Mouse (Mus musculus): ENCODE results near the gene Olfr665. TPM values are rescaled to one million over a fixed set of nuclear protein-coding genes. Genes with fewer than 3 reads are reported as not detected.
"Not testable (repeated sequence)": the region's sequence is repeated elsewhere in the genome, so short reads cannot be mapped to it uniquely, and the experiment has no call there.

Olfr665 gene
- not detected in 2 replicates for polyA plus RNA-seq (2016; fragmentation: Nextera tagmentation; extraction: Ambion mirVana)

- ATAC-seq (ENCODE audit: low FRiP score, low read depth), result no peak
- WGBS, result 50% methylated on average over 1 of the region's 1 CpGs
- no peaks in the 10 kb centered on the region for H3K27me3 ChIP-seq
- H3K9me3 ChIP-seq, result no peaks in the 10 kb centered on the region
- no peaks in the 10 kb centered on the region for H3K4me1 ChIP-seq
- no peak within 1 kb of the TSS for H3K9ac ChIP-seq (replicated peaks)
- no peak within 1 kb of the TSS for H3K4me2 ChIP-seq (replicated peaks)
- H3K4me3 ChIP-seq, result no peak within 1 kb of the TSS
- no peak within 1 kb of the TSS for H3K27ac ChIP-seq (replicated peaks)
- H3K36me3 ChIP-seq, result no peaks in the 10 kb centered on the region
Observed at GRCm38 (mm10) chr7:104877731-104878130, at the start of gene Olfr665. TSS of gene Olfr665 (plus strand) at chr7:104878031.

- no peak within 1 kb of the TSS for H3K9ac ChIP-seq (replicated peaks)
- no peak within 1 kb of the TSS for H3K4me2 ChIP-seq (replicated peaks)
- no peak for ATAC-seq (ENCODE audit: low FRiP score, low read depth)
- no peaks in the 10 kb centered on the region for H3K36me3 ChIP-seq
- H3K4me1 ChIP-seq, result no peaks in the 10 kb centered on the region
- no peaks in the 10 kb centered on the region for H3K9me3 ChIP-seq
- H3K27me3 ChIP-seq, result no peaks in the 10 kb centered on the region
- H3K27ac ChIP-seq (replicated peaks), result no peak within 1 kb of the TSS
- WGBS, result 69% methylated on average over 1 of the region's 1 CpGs
- no peak within 1 kb of the TSS for H3K4me3 ChIP-seq
Observed at GRCm38 (mm10) chr7:104842503-104842902, 35.3 kb upstream of the Olfr665 start, which contains the start of gene Usp17lb. TSS of gene Usp17lb (minus strand) at chr7:104842603.

- no peak for ATAC-seq (ENCODE audit: low FRiP score, low read depth)
- 93% methylated on average over 1 of the region's 1 CpGs for WGBS
- Histone ChIP-seq H3K27ac (replicated peaks) (no peak overlapping the region), H3K4me3 (no peak overlapping the region), H3K4me2 (replicated peaks) (no peak overlapping the region), H3K9me3 (no peaks in the 10 kb centered on the region), H3K9ac (replicated peaks) (no peak overlapping the region), H3K36me3 (no peaks in the 10 kb centered on the region), H3K4me1 (no peaks in the 10 kb centered on the region), H3K27me3 (no peaks in the 10 kb centered on the region)
Observed at GRCm38 (mm10) chr7:104843731-104844287, 34.0 kb upstream of the Olfr665 start.

- not testable (repeated sequence) for H3K4me2 ChIP-seq (replicated peaks); H3K27me3 ChIP-seq; H3K9me3 ChIP-seq; H3K4me3 ChIP-seq; ATAC-seq (ENCODE audit: low FRiP score, low read depth); H3K27ac ChIP-seq (replicated peaks); H3K4me1 ChIP-seq; H3K9ac ChIP-seq (replicated peaks); H3K36me3 ChIP-seq
- WGBS, result 79% methylated on average over 2 of the region's 2 CpGs
Observed at GRCm38 (mm10) chr7:104851546-104851945, 26.3 kb upstream of the Olfr665 start.

GRCm38 (mm10) chr7:104855248-104855750 lies 22.5 kb upstream of the Olfr665 start:
- WGBS, result 78% methylated on average over 3 of the region's 3 CpGs
- Histone ChIP-seq H3K4me3 (no peak overlapping the region), H3K9me3 (no peaks in the 10 kb centered on the region), H3K36me3 (no peaks in the 10 kb centered on the region), H3K27me3 (no peaks in the 10 kb centered on the region), H3K4me1 (no peaks in the 10 kb centered on the region), H3K27ac (replicated peaks) (no peak overlapping the region), H3K4me2 (replicated peaks) (no peak overlapping the region), H3K9ac (replicated peaks) (no peak overlapping the region)
- no peak for ATAC-seq (ENCODE audit: low FRiP score, low read depth)

GRCm38 (mm10) chr7:104856709-104857108 lies 21.1 kb upstream of the Olfr665 start, which contains the start of gene Usp17la:
TSS of gene Usp17la (plus strand) at chr7:104857009.
- WGBS, result 73% methylated on average over 2 of the region's 2 CpGs
- not testable (repeated sequence) for H3K27ac ChIP-seq (replicated peaks); H3K9ac ChIP-seq (replicated peaks); ATAC-seq (ENCODE audit: low FRiP score, low read depth); H3K4me3 ChIP-seq; H3K36me3 ChIP-seq; H3K9me3 ChIP-seq; H3K4me2 ChIP-seq (replicated peaks); H3K27me3 ChIP-seq; H3K4me1 ChIP-seq

GRCm38 (mm10) chr7:104857683-104858082 lies 20.1 kb upstream of the Olfr665 start:
- H3K27me3 ChIP-seq, result no peaks in the 10 kb centered on the region
- H3K4me3 ChIP-seq, result no peak overlapping the region
- H3K9me3 ChIP-seq, result no peaks in the 10 kb centered on the region
- no peaks in the 10 kb centered on the region for H3K4me1 ChIP-seq
- H3K36me3 ChIP-seq, result no peaks in the 10 kb centered on the region
- no peak for ATAC-seq (ENCODE audit: low FRiP score, low read depth)
- no peak overlapping the region for H3K4me2 ChIP-seq (replicated peaks)
- no peak overlapping the region for H3K27ac ChIP-seq (replicated peaks)
- 92% methylated on average over 1 of the region's 1 CpGs for WGBS
- H3K9ac ChIP-seq (replicated peaks), result no peak overlapping the region

GRCm38 (mm10) chr7:104861381-104861780 lies 16.4 kb upstream of the Olfr665 start:
- no peaks in the 10 kb centered on the region for H3K9me3 ChIP-seq
- ATAC-seq (ENCODE audit: low FRiP score, low read depth), result no peak

GRCm38 (mm10) chr7:104895852-104896251 lies 18.0 kb downstream of the Olfr665 start, which contains the start of gene Olfr666:
TSS of gene Olfr666 (minus strand) at chr7:104895952.
- H3K27me3 ChIP-seq, result no peaks in the 10 kb centered on the region
- no peak within 1 kb of the TSS for H3K4me3 ChIP-seq
- no peak for ATAC-seq (ENCODE audit: low FRiP score, low read depth)
- no peak within 1 kb of the TSS for H3K4me2 ChIP-seq (replicated peaks)
- H3K27ac ChIP-seq (replicated peaks), result no peak within 1 kb of the TSS
- no peak within 1 kb of the TSS for H3K9ac ChIP-seq (replicated peaks)
- H3K9me3 ChIP-seq, result no peaks in the 10 kb centered on the region
- 85% methylated on average over 2 of the region's 2 CpGs for WGBS
- H3K36me3 ChIP-seq, result no peaks in the 10 kb centered on the region
- no peaks in the 10 kb centered on the region for H3K4me1 ChIP-seq

More at GRCm38 (mm10) chr7:104861381-104861780, 16.4 kb upstream of the Olfr665 start:
- 77% methylated on average over 3 of the region's 3 CpGs for WGBS
- Histone ChIP-seq H3K36me3 (no peaks in the 10 kb centered on the region), H3K27ac (replicated peaks) (no peak overlapping the region), H3K4me3 (no peak overlapping the region), H3K9ac (replicated peaks) (no peak overlapping the region), H3K4me1 (no peaks in the 10 kb centered on the region), H3K4me2 (replicated peaks) (no peak overlapping the region), H3K27me3 (no peaks in the 10 kb centered on the region)

GRCm38 (mm10) chr7:104921382-104921781 lies 43.6 kb downstream of the Olfr665 start, which contains the start of gene Olfr667:
TSS of gene Olfr667 (minus strand) at chr7:104921482.
- no peak for ATAC-seq (ENCODE audit: low FRiP score, low read depth)
- no peaks in the 10 kb centered on the region for H3K27me3 ChIP-seq
- no peak within 1 kb of the TSS for H3K4me3 ChIP-seq
- 91% methylated on average over 1 of the region's 1 CpGs for whole genome bisulfite sequencing
- no peak within 1 kb of the TSS for H3K27ac ChIP-seq (replicated peaks)
- no peaks in the 10 kb centered on the region for H3K36me3 ChIP-seq
- no peak within 1 kb of the TSS for H3K4me2 ChIP-seq (replicated peaks)
- H3K4me1 ChIP-seq, result no peaks in the 10 kb centered on the region
- H3K9ac ChIP-seq (replicated peaks), result no peak within 1 kb of the TSS
- no peaks in the 10 kb centered on the region for H3K9me3 ChIP-seq

- H3K27me3 ChIP-seq, result no peaks in the 10 kb centered on the region
- no peak for ATAC-seq (ENCODE audit: low FRiP score, low read depth)
- no peaks in the 10 kb centered on the region for H3K4me1 ChIP-seq
- H3K27ac ChIP-seq (replicated peaks), result no peak within 1 kb of the TSS
- H3K4me3 ChIP-seq, result no peak within 1 kb of the TSS
- no peak within 1 kb of the TSS for H3K4me2 ChIP-seq (replicated peaks)
- whole genome bisulfite sequencing, result 81% methylated on average over 1 of the region's 1 CpGs
- no peak within 1 kb of the TSS for H3K9ac ChIP-seq (replicated peaks)
- H3K9me3 ChIP-seq, result no peaks in the 10 kb centered on the region
- H3K36me3 ChIP-seq, result no peaks in the 10 kb centered on the region
Observed at GRCm38 (mm10) chr7:104927957-104928356, 50.1 kb downstream of the Olfr665 start, which contains the start of gene Olfr668. TSS of gene Olfr668 (minus strand) at chr7:104928057.
